Mouse (Mus musculus) liver, embryonic 13.5 days (tissue): Measurements from ENCODE around the gene Commd8. TPM values are rescaled to one million over a fixed set of nuclear protein-coding genes. Genes with fewer than 3 reads are reported as not detected.

Experiments
- ATAC-seq: fragments of 200-750 bp; cut with Nextera tagmentation; 2 replicates; pipeline ENCODE4 v1.8.0; 2017; ENCODE audit warnings: low read depth, mild to moderate bottlenecking, moderate number of reproducible peaks, moderate library complexity
- DNase-seq: peaks from one replicate; pipeline ENCODE4 v3.0.0; 2022
- H3K27ac ChIP-seq: fragments of 300-500 bp; sonication (generic); 2 replicates; pipeline ENCODE4 v1.5.1; 2015; ENCODE audit warnings: moderate library complexity, mild to moderate bottlenecking, inconsistent platforms
- H3K27me3 ChIP-seq: fragments of 300-500 bp; sonication (generic); 2 replicates; pipeline ENCODE4 v1.6.1; 2015; ENCODE audit warnings: mild to moderate bottlenecking, inconsistent platforms
- H3K36me3 ChIP-seq: fragments of 300-500 bp; sonication (generic); 2 replicates; pipeline ENCODE4 v1.6.1; 2015; ENCODE audit warnings: mild to moderate bottlenecking, inconsistent platforms
- H3K4me1 ChIP-seq: fragments of 300-500 bp; sonication (generic); replicated peaks from 2 replicates; pipeline ENCODE4 v1.6.1; 2015; ENCODE audit warnings: inconsistent platforms
- H3K4me2 ChIP-seq: fragments of 300-500 bp; sonication (generic); 2 replicates; pipeline ENCODE4 v1.6.1; 2015; ENCODE audit warnings: inconsistent platforms, mild to moderate bottlenecking, moderate library complexity
- H3K4me3 ChIP-seq: fragments of 300-500 bp; sonication (generic); replicated peaks from 2 replicates; pipeline ENCODE4 v1.5.1; 2015; ENCODE audit warnings: mild to moderate bottlenecking, inconsistent platforms
- H3K9ac ChIP-seq: fragments of 300-500 bp; sonication (generic); 2 replicates; pipeline ENCODE4 v1.6.1; 2015; ENCODE audit warnings: mild to moderate bottlenecking, inconsistent platforms
- H3K9me3 ChIP-seq: fragments of 300-500 bp; sonication (generic); replicated peaks from 2 replicates; pipeline ENCODE4 v1.6.1; 2016; ENCODE audit warnings: inconsistent platforms
- WGBS: fragments of 180-500 bp; shearing (Covaris S2); methylation state at CpG from one replicate; pipeline ENCODE4 v1.1.7; 2015; ENCODE audit not compliant: insufficient replicate concordance; 5-methylcytosine and 5-hydroxymethylcytosine counted together
- polyA plus RNA-seq: library from polyadenylated mRNA; unstranded; fragments of >200 nt; fragmentation: Nextera tagmentation; extraction: Ambion mirVana; gene quantifications from 2 replicates; pipeline ENCODE4 v1.2.1, GENCODE M21; 2015

Gene Commd8
- polyA plus RNA-seq, 1 experiment from 2014 or later = 78.7 TPM

DNA sequence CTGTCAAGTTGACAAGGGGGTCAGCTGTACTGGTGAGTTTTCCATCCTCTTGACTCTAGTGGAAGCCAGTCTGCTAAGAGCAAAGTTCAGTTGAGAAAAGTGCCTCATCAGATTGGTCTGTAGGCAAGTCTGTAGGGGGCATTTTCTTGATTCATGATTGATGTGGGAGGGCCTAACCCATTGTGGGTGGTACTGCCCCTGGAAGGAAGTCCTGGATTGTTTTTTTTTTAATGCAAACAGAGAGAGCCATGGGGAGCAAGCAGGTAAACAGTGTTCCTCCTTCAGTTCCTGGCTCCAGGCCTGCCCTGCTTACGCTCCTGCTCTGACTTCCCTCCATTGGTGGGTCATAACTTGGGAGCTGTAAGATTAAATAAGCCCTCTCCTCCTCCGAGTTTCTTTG is 34.1 kb downstream of the Commd8 start:
- no peaks in the 10 kb centered on the region for H3K9me3 ChIP-seq
- no peak overlapping the region for H3K4me2 ChIP-seq
- no peaks in the 10 kb centered on the region for H3K27me3 ChIP-seq
- no peak overlapping the region for H3K9ac ChIP-seq
- DNase-seq (no peak), ATAC-seq (no peak)
- 38% methylated on average over 2 of the region's 2 CpGs for WGBS
- no peaks in the 10 kb centered on the region for H3K4me1 ChIP-seq
- no peak overlapping the region for H3K4me3 ChIP-seq
- no peak overlapping the region for H3K27ac ChIP-seq
- no peaks in the 10 kb centered on the region for H3K36me3 ChIP-seq

DNA sequence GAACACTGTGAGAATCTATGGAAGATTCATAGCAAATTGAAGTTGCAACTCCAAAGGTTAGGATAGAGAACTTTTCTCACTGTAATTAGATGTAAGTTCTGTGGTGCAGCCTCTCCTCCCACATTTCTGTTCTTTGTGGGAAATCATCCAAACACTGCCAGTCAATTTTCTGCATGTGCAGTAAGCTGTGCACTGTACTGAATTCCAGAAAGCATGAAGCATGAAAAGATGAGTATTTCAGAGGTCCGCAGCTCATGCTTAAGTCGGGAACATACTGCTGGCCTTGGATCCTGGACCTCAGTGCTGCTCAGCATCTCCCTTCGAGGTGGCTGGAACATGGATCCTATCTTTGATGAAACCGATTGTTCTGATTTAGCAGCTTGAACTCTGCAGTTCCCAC is 41.3 kb downstream of the Commd8 start:
- no peaks in the 10 kb centered on the region for H3K27me3 ChIP-seq
- H3K9ac ChIP-seq = no peak overlapping the region
- WGBS = 61% methylated on average over 4 of the region's 4 CpGs
- no peak overlapping the region for H3K27ac ChIP-seq
- H3K4me3 ChIP-seq = no peak overlapping the region
- H3K4me2 ChIP-seq = no peak overlapping the region
- H3K36me3 ChIP-seq = no peaks in the 10 kb centered on the region
- no peak for ATAC-seq
- H3K9me3 ChIP-seq = no peaks in the 10 kb centered on the region
- no peak for DNase-seq
- no peaks in the 10 kb centered on the region for H3K4me1 ChIP-seq

DNA sequence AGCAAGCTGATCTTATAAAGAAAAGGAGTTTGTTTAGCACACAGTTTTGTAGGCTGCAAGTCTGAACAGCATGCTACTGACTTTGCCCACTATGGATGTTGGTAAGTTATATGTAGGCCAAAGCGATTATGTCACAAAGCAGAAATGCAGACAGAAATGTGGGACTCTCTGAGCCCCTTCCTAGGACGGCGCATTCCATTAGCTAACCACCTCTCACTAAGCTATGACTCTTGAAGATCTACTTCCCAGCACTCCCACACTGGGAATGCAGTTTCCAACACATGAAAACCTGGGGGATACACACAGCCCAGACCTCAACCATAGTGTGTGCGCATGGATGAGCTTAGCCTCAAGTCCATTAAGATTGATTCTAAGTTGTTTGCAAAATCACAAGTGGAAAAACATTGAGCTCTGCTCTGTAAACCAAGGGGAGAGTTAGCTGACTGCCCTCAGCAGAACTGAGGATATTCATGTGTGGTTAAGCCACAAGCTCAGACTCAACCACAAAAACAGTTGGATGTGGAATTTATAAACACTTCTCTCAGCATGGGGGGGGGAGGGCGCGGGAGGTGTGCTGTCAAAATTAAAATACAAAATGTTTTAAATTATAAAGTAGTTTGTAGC is 45.5 kb downstream of the Commd8 start:
- Histone ChIP-seq H3K9me3 (no peaks in the 10 kb centered on the region), H3K36me3 (no peaks in the 10 kb centered on the region), H3K9ac (no peak overlapping the region), H3K4me2 (no peak overlapping the region), H3K27ac (no peak overlapping the region), H3K4me3 (no peak overlapping the region), H3K4me1 (no peaks in the 10 kb centered on the region), H3K27me3 (no peaks in the 10 kb centered on the region)
- no peak for ATAC-seq
- DNase-seq = no peak
- WGBS = 61% methylated on average over 6 of the region's 6 CpGs
